ENCODE assay signal across 14 mouse cellular contexts in genomic region chr10:71679240-71679639, GRCm38 (mm10).
"Had no signal": no experiment of that assay in that cellular context is flagged by ENCODE, and none has a peak within 500 bp of the region (broad histone marks: within the 10 kb centered on the region; RNA-seq: fewer than 3 reads in every experiment).

No protein-coding gene starts in this region.

- DNase-seq: kidney, adult 2 months; kidney, postnatal 10 days; kidney, postnatal 36 days; layer of hippocampus, postnatal 36 days; liver, embryonic 13.5 days; lung, adult 2 months; lung, postnatal 14 days; thymus, adult 18-20 months; thymus, postnatal 36 days had no signal

- H3K9me3 ChIP-seq: neural tube, embryonic 13.5 days had no signal

- H3K4me3 ChIP-seq: left cerebral cortex, adult 2 months; liver, embryonic 13.5 days; myocyte; neural tube, embryonic 13.5 days had no signal

- H3K4me1 ChIP-seq: liver, embryonic 13.5 days; neural tube, embryonic 13.5 days had no signal

- H3K36me3 ChIP-seq: liver, embryonic 13.5 days; neural tube, embryonic 13.5 days had no signal

- H3K9ac ChIP-seq: liver, embryonic 13.5 days; neural tube, embryonic 13.5 days had no signal

- H3K27me3 ChIP-seq: liver, embryonic 13.5 days; neural tube, embryonic 13.5 days had no signal

- H3K4me2 ChIP-seq: liver, embryonic 13.5 days; neural tube, embryonic 13.5 days had no signal

- ATAC-seq: intestine, postnatal 0 days had no signal

- H3K27ac ChIP-seq: left cerebral cortex, adult 2 months; liver, embryonic 13.5 days; macrophage; neural tube, embryonic 13.5 days had no signal
